Mouse (Mus musculus) heart, postnatal 10 days (tissue): ENCODE measurements around the gene Paox. TPM values are rescaled to one million over a fixed set of nuclear protein-coding genes. Genes with fewer than 3 reads are reported as not detected.

Experiments used
- DNase-seq, 2 experiments: peaks; one replicate each; pipeline ENCODE4 v3.0.0; 2021
- intact Hi-C: fragments of 180-260 bp; cut with DNase I; formaldehyde crosslinking; loops from one replicate; pipeline ENCODE4 v1.15.1; 2025
- total RNA-seq, 2 experiments: library from RNA; stranded (reverse); gene quantifications; 2 replicates each; pipeline ENCODE4 v1.2.3; 2021

Paox gene
- total RNA-seq, result 1 to 10 TPM; 4.1 to 5.6 TPM

DNA sequence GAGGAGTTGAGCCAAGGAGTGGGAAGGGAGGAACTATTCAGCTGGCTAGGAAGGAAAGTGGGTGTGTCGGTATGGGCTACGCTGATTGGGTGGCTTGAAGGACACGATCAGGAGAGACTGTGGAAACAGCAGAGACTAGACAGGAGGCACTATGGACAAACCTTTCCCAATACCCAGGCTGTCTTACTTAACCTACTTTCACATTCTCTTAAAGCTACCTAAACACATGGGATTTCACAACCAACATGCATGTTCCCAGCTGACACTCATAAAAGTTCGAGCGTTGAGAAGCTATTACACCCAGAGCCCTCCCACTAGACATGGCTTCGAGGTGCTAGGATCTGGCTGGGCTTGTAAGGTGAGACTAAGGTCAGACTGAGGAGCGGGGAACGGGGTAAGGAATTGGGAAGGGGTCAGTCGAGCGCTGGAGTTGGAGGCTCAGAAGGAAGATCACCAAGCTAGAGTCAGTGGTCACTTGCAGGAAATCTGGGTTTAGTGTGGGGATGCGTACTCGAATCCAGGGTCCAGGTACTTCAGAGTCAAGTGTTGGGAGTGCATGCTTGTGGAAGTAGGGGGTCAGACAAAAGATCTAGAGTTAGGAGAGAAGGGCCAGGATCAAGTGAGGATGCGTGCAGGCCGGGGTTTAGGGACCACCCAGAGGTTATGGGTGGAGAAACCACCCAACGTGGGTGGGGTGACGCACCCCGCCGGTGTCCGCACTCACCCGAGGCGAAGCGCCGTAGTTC lies at the start of gene Paox:
TSS of gene Paox (plus strand) at position 217 of the 746 bp plus-strand sequence.
- intact Hi-C loops, result no loop called here
- peak; percentile 77 for DNase-seq

DNA sequence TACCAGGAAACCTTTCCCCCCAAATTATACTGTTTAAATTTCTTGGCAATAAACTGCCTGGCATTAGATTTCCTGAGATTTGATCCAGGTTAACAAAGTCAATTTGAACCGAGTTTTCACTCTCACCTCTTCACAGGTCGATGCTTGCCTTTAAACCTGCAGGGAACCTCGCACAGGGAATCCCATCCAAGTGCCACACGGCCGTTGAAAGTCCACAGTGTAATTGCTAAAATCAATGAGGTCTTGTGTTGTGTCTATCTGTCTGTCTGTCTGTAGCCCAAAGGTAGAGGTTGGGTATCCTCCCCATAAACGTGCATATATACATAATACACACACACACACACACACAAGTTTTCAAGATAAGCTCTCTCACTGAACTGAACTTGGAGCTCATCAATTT lies 48.2 kb upstream of the Paox start:
- intact Hi-C loops, result no loop called here
- DNase-seq, result no peak

DNA sequence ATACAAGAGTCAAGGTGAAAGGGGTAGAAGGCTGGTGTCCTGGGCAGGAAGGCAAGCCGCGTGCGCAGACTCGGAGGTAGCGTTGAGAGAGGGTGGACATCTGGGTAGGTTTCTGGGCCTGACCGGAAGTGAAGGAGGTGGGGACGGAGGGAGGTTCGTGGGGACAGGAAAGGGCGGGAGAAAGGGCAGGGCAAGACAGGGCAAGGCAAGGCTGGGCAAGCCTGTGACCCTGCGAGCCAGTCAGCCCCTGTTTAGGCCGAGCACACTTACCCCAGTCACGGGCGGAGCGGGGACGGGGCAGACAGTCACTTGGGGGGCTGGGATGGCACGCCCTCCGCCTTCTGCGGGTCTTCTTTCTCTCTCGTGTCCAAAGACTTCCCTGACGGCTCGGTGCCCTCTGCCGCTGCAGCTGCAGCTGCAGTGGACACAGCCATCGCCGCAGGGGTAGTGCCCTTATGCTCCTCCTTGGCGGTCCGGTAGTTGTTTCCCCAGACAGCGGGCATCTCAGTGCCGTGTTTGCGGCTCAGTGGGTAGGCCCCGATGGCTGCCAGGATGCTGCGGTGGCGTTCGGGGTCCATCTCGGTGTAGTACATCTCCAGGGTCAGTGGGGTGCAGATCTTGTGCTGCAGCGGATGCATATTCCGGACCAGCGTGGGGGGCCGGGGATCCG lies 45.4 kb upstream of the Paox start:
- intact Hi-C loops, result no loop called here
- peak in 1 of 2 experiments; percentile 17 for DNase-seq

DNA sequence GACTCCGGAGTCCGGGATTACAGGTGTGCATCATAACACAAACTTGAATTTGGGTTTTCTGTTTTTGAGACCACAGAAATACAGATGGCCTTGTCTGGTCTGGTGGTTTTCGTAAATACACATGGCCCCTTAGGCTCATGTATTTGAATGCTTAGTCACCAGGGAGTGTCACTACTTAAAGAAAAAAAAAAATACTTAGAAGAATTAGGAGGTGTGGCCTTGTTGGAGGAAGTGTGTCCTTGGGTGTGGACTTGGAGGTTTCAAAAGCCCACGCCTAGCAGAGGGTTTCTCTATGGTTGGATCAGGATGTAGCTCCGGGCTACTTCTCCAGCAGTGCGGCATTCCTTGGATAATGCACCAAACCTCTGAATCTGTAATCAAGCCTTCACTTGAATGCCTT lies 37.9 kb upstream of the Paox start:
- intact Hi-C loops, result loop anchor here (1.0 to 5.0 kb wide), 3 partner anchors 64 to 825 kb away; no protein-coding TSS in a partner anchor
- DNase-seq, result no peak

DNA sequence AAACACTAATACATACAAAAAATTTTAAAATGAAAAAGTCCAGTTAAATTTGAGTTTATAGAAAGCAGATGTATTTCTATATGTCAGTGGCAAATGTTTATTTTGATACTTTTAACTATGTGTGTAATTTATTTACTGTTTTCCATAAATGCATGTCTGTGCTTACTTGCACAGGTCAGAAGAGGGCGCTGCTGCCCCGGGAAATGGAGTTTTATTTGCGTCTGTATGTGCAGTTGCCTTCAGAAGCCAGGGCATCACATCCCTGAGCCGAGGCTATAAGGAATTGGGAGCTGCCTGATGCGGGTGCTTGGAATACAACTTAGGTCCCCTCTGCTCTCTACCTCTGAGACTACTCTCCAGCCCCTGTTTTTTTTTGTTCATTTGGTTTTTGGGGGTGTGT lies 36.9 kb upstream of the Paox start:
- intact Hi-C loops, result loop anchor here (1.0 to 5.0 kb wide), 3 partner anchors 63 to 824 kb away; no protein-coding TSS in a partner anchor
- peak; percentile 59 to 76 for DNase-seq

DNA sequence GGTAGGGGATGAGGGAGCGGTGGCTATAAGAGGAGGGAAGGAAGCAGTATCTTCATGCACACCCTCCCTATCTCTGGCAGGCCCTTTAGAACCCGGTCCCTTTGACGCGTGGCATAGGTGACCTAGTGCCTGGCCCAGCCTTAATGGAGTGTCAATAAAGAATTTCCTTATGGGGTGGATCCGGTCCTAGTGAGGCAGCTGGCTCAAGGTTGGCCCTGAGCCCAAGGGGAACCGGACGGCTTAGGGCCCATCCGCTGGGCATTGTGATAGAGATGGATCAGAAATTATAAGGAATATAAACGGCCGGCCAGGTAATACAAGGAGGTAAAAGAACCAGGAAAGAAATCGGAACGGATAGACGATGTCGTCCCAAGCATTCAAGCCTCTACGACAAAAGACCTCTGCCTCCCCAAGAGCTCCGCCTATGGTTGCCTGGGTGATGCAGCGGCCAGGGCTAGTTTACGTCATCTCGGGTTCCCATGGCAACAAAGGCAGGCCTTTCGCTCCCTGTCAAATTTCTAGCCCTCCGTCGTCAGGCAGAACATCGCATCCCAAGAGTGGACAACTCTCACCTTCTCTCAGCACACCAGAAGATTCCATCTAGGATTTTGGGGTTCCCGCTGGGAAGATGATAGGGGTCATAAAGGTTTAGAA lies 35.0 kb upstream of the Paox start:
- intact Hi-C loops, result no loop called here
- DNase-seq, result peak; percentile 71 to 77

DNA sequence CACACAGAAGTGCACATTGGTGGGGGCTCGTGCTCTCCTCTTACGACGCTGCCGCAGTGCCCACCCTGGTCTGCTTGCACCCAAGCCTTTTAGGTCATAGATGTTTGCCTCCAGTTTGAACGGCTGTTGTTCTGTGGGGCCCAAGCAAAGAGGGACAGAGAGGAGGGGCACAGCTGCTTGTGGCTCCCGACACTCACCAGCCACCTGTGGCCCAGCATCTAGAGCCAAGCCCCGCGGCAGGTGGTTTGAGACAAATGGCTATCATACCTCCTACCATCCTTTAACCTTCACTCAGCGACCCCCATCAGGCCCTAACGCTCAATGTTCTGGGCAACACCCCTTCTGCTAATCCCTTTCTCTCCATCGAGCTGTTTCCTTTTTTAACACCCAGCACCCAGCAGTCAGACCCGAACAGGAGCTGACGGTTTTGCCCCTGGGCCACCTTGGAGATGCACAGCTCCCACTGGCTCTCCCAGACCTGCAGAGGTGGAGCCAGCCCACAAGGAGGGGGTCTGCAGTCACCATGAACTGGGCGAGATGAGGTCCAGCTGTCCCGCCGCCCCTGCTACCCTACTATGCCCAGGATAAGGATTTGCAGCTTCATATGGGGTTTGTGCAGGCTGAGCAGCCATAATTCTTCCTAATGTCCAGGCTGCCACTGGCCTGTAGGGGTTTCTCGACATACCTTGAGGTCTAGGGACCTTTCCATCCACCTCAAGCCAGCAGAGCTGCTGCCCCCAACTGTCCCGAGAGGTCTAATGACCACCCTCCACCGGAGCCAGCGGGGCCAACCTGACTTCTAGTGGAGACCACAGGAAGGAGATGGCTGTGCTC lies 34.0 kb upstream of the Paox start:
- no peak for DNase-seq
- intact Hi-C loops, result no loop called here

DNA sequence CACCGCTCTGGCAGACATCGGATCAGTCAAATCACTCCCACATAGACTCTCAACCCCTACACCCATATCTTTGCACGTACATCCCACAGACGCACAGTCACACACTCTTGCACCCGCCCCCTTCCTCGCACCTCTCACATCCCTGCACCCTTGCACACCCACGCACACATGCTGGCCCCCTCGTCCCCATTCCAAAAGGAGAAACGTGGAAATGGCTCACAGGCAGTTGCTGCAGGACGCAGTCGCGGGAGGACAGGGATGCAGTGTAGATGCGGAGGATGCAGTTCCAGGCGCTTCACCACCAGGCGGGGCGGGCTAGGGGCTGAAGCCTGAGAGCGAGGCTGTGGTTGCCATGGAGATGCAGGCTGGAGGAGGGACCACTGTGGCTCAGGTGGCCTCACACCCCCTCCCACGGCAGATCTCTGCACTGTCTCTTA lies 33.3 kb upstream of the Paox start, which contains the start of gene Caly:
TSS of gene Caly (minus strand) at position 307 of the 437 bp plus-strand sequence.
- intact Hi-C loops, result no loop called here
- peak in 1 of 2 experiments; percentile 40 for DNase-seq

DNA sequence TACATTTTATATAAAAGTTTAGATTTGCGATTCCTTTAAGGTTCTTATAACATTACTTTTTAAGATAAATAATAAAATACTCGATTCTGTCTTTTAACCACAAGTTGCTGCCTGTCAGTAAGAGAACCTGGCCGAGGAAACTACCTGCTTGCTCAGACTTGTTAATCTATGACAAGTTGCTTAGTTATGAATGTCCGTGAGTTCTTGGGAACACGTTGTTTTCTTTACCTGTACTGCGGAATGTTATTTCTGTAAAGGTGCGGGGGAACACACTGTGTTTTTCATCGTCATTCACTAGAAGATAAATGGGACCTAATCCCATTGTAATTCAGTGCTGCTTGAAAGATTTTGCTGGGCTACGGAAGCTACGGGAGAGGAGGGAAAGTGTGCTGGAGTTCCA lies 25.0 kb upstream of the Paox start:
- intact Hi-C loops, result no loop called here
- DNase-seq, result no peak

DNA sequence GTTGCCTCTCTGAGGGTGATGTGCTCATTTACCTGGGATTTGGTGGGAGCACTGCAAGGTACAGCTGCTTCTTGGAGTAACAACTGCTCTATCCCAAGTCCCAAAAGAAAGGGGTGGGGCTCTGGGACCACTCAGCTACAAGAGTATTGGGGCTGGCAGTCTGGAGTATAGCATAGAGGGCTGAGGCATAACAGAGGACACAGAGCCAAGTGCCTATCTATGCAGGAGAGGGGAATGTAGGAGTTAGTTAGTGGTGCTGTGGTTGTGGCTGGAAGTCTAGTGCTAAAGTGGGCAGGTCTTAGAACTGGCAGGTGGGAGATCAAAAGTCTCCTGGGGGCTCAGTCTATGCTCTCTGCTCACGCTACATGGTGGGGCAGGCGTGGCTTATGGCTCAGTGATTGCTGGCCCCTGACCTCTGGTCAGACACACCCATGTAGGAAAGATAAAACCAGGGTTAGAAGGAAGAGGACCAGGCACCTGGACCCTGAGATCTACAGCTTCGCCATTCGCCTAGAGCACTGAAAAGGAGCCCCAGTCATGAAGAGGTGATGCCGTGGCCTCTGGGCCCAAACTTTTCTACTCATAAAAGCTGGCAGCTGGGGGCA lies 22.6 kb upstream of the Paox start, which contains the start of gene Prap1:
TSS of gene Prap1 (plus strand) at position 472 of the 605 bp plus-strand sequence.
- no peak for DNase-seq

DNA sequence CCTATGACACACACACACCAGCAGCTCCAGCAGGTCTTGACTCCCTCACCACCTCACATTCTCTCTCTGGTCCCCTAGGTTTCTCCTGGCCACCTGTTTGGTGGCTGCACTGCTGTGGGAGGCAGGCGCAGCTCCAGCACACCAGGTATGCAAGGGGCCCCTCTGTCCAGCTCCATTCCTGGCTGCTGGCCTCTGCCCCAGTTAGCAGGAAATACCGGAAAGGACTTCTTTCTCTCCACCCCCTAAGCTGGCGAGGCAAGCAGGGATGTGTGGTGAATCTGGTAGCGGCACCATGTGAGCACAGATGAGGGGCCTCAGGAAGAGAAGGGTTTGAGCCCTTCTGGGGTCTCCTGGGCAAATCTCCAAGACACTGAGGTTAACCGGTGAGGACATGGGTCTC lies 20.6 kb upstream of the Paox start:
- no peak for DNase-seq
- intact Hi-C loops, result no loop called here

More for the DNA sequence above, 22.6 kb upstream of the Paox start, which contains the start of gene Prap1:
- intact Hi-C loops, result no loop called here

DNA sequence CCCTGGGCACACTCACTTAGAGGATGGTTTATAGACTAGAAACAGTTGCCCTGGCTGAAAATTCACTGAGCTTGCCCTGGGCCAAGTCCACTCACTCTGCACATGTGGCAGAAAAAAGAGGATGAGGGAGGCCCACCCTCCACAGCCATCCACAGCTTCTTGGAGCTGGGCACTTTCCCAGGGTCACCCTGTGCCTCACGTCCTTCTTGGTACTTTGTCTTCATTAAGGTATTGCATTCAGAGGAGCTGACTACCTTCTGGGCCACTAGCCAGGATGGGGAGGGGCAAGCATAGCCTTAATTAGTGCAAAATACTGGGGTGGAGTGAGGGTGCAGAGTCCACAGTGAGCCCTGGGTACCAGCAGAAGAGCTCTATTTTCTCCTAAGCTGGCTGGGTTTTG lies 20.0 kb upstream of the Paox start:
- intact Hi-C loops, result no loop called here
- DNase-seq, result no peak

DNA sequence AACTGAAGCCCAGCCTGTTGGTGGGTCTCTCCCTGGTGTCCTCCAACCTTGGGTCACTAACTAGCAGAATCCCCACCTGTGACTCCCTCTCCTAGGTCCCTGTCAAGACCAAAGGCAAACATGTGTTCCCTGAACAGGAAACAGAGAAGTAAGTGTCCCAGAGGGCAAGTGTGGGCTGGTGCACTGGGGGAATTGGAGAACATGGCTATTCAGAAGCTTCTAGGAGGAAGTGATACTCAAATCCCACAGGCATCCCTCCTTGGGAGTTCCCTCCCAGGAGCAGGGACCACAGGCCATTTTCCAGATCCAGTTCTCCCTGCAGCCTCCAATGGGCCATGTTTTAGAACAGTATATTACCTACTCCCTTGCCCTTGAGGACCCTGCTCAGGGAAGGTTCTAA lies 19.5 kb upstream of the Paox start:
- no peak for DNase-seq
- intact Hi-C loops, result no loop called here

DNA sequence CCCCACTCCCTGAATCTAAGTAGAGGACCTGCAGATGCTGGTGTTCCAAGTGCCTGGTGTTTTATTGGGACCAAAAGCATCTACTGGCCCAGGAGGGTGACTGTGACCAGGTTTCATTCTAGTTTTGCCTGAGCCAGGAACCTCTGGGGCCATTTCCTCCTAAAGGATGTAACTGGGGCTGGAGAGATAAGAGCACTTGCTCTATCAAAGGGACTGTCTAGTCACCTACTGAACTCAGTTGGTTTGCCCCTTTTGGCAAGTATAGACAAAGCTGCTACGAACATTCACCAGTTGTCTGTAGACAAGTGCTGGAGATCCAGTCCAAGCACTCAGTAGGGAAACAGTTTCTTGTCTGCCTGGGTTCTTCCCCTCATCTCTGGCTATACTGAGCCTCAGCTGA lies 17.1 kb upstream of the Paox start:
- no peak for DNase-seq
- intact Hi-C loops, result no loop called here

DNA sequence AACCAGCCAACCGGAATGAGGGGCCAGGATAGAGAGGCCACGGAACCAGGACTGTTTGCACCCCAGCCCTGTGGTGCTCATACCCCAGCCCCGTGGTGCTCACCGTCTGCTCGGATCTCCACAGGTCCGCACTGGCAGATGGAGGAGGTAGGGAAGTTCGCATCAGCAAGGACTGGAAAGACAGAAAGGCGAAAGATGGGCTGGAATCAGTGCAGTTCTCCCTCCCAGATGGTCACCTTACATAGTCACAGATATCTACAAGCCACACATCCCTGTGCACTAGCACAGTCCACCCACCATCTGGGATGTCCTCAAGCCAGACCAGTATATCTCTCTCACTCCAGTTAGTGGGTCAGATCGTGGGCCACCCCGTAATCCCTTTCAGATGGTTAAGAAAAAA lies 14.1 kb upstream of the Paox start:
- peak in 1 of 2 experiments; percentile 24 for DNase-seq
- intact Hi-C loops, result no loop called here

DNA sequence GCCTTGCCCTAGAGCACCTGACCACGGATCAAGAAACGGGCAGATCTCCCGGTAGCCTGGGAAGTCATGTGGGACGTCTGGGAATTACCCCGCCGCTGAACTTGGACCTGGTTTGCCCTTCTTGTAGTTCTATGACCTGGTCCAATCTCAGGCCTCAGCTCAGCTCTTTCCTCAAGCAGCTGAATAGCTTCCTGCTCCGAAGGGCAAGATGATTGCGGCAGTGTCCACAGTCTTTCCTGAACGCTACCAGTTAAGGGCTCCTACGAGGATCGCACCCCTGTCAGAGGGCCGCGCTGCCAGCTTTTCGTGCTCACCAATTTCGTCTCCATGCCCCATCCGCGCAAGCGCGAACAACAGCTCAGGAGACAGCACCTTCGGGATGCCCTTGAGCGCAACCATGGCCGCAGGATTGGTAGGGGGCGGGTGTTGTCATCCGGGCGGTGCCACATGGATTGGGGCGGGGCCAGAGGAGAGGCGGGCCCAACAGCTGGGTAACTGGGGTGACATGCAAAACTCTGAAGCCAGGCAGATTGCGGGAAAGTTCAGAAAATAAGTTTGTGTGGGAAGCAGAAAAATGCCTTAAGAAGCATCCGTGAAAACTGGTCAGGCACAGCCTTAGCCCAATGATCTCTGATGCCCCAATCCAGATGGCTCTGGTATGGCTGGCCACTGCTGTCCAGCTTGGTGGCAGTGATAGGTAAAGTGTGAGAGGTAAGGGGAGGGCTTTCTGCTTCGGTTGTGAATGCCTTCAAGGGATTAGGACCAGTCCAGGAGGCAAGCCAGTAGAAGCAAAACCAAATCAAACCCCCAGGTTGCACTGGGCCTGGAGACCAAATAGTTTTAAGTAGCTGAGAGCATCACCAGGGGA lies 13.4 kb upstream of the Paox start, which contains the start of gene Fuom:
TSS of gene Fuom (minus strand) at position 449 of the 868 bp plus-strand sequence.
- intact Hi-C loops, result no loop called here
- DNase-seq, result peak; percentile 92 to 93

DNA sequence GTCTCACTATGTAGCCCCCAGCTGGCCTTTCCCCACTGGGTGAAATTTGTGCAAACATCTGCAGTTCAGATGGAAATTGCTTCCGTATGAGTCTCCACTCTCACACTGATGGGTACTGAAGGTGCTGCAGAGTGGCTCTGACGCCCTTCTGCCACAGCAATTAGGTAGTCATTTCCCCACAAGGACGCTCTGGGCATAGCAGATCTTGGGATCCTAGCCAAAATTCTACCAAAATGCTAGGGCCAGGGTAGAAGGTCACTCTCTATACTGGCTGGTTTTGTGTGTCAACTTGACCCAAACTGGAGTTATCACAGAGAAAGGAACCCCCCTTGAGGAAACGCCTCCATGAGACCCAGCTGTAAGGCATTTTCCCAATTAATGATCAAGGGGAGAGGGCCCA lies 11.6 kb upstream of the Paox start:
- intact Hi-C loops, result no loop called here
- no peak for DNase-seq

DNA sequence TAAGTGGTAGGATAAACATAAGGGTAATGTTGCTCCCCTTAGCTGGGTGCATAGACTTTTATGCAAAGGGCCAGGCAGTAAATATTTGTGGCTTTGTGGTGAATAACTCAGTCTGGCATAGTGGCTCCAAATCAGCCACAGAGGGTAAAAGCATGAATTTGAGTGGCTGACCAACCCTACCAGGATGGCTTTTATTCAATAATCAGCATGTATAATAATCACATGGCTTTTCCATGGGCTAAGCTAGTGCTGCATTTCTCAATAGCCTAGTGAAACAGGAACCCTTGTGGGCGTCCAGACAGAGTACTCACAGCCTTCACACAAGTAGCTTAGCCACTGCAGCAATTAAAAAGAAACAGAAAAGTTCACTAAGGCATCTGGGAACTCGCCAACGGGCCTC lies 3.7 kb upstream of the Paox start:
- intact Hi-C loops, result no loop called here
- DNase-seq, result no peak
